Mouse (Mus musculus) C2C12 (cell line): ENCODE results near the gene Klhl32.

Experiments
- CEBPB ChIP-seq: IDR thresholded peaks from one replicate; pipeline ENCODE4 v1.6.1; 2011; ENCODE audit warnings: low read depth, mild to moderate bottlenecking, control low read depth, moderate library complexity
- CTCF ChIP-seq: IDR thresholded peaks from one replicate; pipeline ENCODE4 v1.5.1; 2011; ENCODE audit not compliant: control insufficient read depth, insufficient read depth, insufficient read length
- MAX ChIP-seq: IDR thresholded peaks from one replicate; pipeline ENCODE4 v1.6.1; 2011; ENCODE audit warnings: mild to moderate bottlenecking, control low read depth
- MYOD1 ChIP-seq: IDR thresholded peaks from one replicate; pipeline ENCODE4 v1.6.1; 2011; ENCODE audit warnings: low read depth; ENCODE audit not compliant: control insufficient read depth, insufficient read length
- MYOG ChIP-seq: IDR thresholded peaks from one replicate; pipeline ENCODE4 v1.6.1; 2011; ENCODE audit not compliant: control insufficient read depth, insufficient read length; ENCODE audit errors: extremely low read depth

- TF ChIP-seq CTCF (no peak), MAX (no peak), MYOD1 (no peak), MYOG (no peak), CEBPB (no peak)
Observed at GRCm38 (mm10) chr4:24720834-24721233, 130.1 kb downstream of the Klhl32 start.
